Mouse (Mus musculus) hindbrain, embryonic 15.5 days (tissue): ENCODE measurements around the gene Serpini1. TPM values are rescaled to one million over a fixed set of nuclear protein-coding genes. Genes with fewer than 3 reads are reported as not detected.

Experiments
- polyA plus RNA-seq: library from polyadenylated mRNA; unstranded; fragments of >200 nt; fragmentation: Nextera tagmentation; extraction: Ambion mirVana; gene quantifications from 2 replicates; pipeline ENCODE4 v1.2.1, GENCODE M21; 2015

Serpini1 gene
- polyA plus RNA-seq, 1 experiment from 2014 or later = 155 TPM

Other genes with a start within 250 kb of the Serpini1 start
- 0.35 and 0.42 TPM in 2 replicates for gene Wdr49, start 75.4 kb upstream of the Serpini1 start, polyA plus RNA-seq
- 72.7 and 80.4 TPM in 2 replicates for gene Pdcd10, start 691 bp upstream of the Serpini1 start, polyA plus RNA-seq
- not detected in 2 replicates for gene Gm29133, start 190.7 kb downstream of the Serpini1 start, polyA plus RNA-seq